Mouse (Mus musculus) C2C12 (cell line): ENCODE results near the gene Dhps.

Experiments used
- CEBPB ChIP-seq: IDR thresholded peaks from one replicate; pipeline ENCODE4 v1.6.1; 2011; ENCODE audit warnings: low read depth, mild to moderate bottlenecking, control low read depth, moderate library complexity
- CTCF ChIP-seq: IDR thresholded peaks from one replicate; pipeline ENCODE4 v1.5.1; 2011; ENCODE audit not compliant: control insufficient read depth, insufficient read depth, insufficient read length
- MAX ChIP-seq: IDR thresholded peaks from one replicate; pipeline ENCODE4 v1.6.1; 2011; ENCODE audit warnings: mild to moderate bottlenecking, control low read depth
- MYOD1 ChIP-seq: IDR thresholded peaks from one replicate; pipeline ENCODE4 v1.6.1; 2011; ENCODE audit warnings: low read depth; ENCODE audit not compliant: control insufficient read depth, insufficient read length

DNA sequence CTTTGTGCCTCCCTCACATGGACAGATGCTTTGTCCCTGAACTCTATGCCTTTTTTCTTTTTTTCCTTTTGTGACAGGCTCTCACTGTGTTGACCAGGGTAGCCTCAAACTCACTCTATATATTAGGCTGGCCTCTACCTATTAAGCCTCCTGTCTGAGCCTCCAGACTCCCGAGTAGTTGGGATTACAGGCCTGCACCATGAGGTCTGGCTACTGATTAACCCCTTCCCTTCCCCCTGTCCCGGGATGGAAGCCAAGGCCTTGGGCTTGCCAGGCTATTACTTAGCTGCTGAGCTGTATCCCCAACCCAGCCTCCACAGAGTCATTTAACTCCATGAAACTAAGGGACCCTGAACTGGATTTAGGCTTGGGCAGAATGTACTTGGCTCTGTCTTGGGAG is 6.3 kb upstream of the Dhps start:
- TF ChIP-seq CTCF (no peak), CEBPB (no peak), MAX (no peak), MYOD1 (no peak)
